Mouse (Mus musculus) limb, embryonic 14.5 days (tissue): Measurements from ENCODE around the gene Slc37a1. TPM values are rescaled to one million over a fixed set of nuclear protein-coding genes. Genes with fewer than 3 reads are reported as not detected.
A peak's percentile ranks its signal among the peaks of the same experiment; 100 is the strongest.

ENCODE experiments used
- ATAC-seq: fragments of 200-750 bp; cut with Nextera tagmentation; 2 replicates; pipeline ENCODE4 v1.8.0; 2017; ENCODE audit warnings: low read depth, moderate number of reproducible peaks, moderate TSS enrichment; ENCODE audit not compliant: low FRiP score
- DNase-seq: peaks from one replicate; pipeline ENCODE4 v3.0.0-alpha.2; 2015; ENCODE audit warnings: low spot score
- H3K27ac ChIP-seq: fragments of 300-500 bp; sonication (generic); replicated peaks from 2 replicates; pipeline ENCODE4 v1.5.1; 2014; ENCODE audit warnings: low read depth, mild to moderate bottlenecking, low read length, moderate library complexity, mixed read lengths
- H3K27me3 ChIP-seq: fragments of 300-500 bp; sonication (generic); 2 replicates; pipeline ENCODE4 v1.6.1; 2014; ENCODE audit warnings: low read length, mixed read lengths; ENCODE audit not compliant: control insufficient read depth, insufficient read depth
- H3K36me3 ChIP-seq: fragments of 300-500 bp; sonication (generic); 2 replicates; pipeline ENCODE4 v1.6.1; 2014; ENCODE audit warnings: mild to moderate bottlenecking, low read length, moderate library complexity, mixed read lengths; ENCODE audit not compliant: control insufficient read depth, insufficient read depth
- H3K4me1 ChIP-seq: fragments of 300-500 bp; sonication (generic); 2 replicates; pipeline ENCODE4 v1.6.1; 2014; ENCODE audit warnings: antibody characterized with exemption, low read length, mixed read lengths; ENCODE audit not compliant: control insufficient read depth, insufficient read depth
- H3K4me2 ChIP-seq: fragments of 300-500 bp; sonication (generic); replicated peaks from 2 replicates; pipeline ENCODE4 v1.6.1; 2014; ENCODE audit warnings: low read depth, mild to moderate bottlenecking, low read length, moderate library complexity; ENCODE audit not compliant: severe bottlenecking
- H3K4me3 ChIP-seq: fragments of 300-500 bp; sonication (generic); replicated peaks from 2 replicates; pipeline ENCODE4 v1.5.1; 2014; ENCODE audit warnings: low read length
- H3K9ac ChIP-seq: fragments of 300-500 bp; sonication (generic); 2 replicates; pipeline ENCODE4 v1.6.1; 2014; ENCODE audit warnings: mild to moderate bottlenecking, low read depth, low read length, moderate library complexity; ENCODE audit not compliant: severe bottlenecking
- H3K9me3 ChIP-seq: fragments of 300-500 bp; sonication (generic); 2 replicates; pipeline ENCODE4 v1.6.1; 2016; ENCODE audit warnings: low read length; ENCODE audit not compliant: control insufficient read depth
- POLR2A ChIP-seq: fragments of 200-500 bp; IDR thresholded peaks from 2 replicates; pipeline ENCODE4 v1.8.0; 2012; ENCODE audit warnings: inconsistent platforms, mild to moderate bottlenecking, moderate library complexity, borderline replicate concordance; ENCODE audit not compliant: insufficient read depth, insufficient read length; ENCODE audit errors: extremely low read depth
- WGBS: fragments of 180-500 bp; shearing (Covaris S2); extraction: QIAGEN DNeasy Blood & Tissue Kit; methylation state at CpG from one replicate; pipeline ENCODE4 v1.1.7; 2014; 5-methylcytosine and 5-hydroxymethylcytosine counted together
- polyA plus RNA-seq, 2 experiments: library from polyadenylated mRNA; depleted of rRNA in 1 of 2; stranded (reverse) in 1 of 2; unstranded in 1 of 2; fragments of >200 nt; fragmentation: Nextera tagmentation in 1 of 2; extraction: Ambion mirVana in 1 of 2; gene quantifications; 2 replicates each; pipeline versions ENCODE4 v1.2.1 to v1.2.3; 2012 to 2014

Slc37a1 gene
- polyA plus RNA-seq, 2 experiments, result 1.6 to 2.4 TPM

GRCm38 (mm10) chr17:31276922-31277918, 9.4 kb upstream of the Slc37a1 start, which contains the start of gene Rsph1:
Rsph1 (minus strand) TSS chr17:31277383.
- H3K4me3 ChIP-seq, result peak within 1 kb of the TSS; percentile 47
- DNase-seq (peak; percentile 88), ATAC-seq (peak; percentile 94)
- peak within 1 kb of the TSS; percentile 41 for H3K9ac ChIP-seq
- H3K4me1 ChIP-seq, result peaks cover 5% of the 10 kb centered on the region; the same call in 1 of the 2 replicates
- no peaks in the 10 kb centered on the region for H3K36me3 ChIP-seq
- no peaks in the 10 kb centered on the region for H3K27me3 ChIP-seq
- peak within 1 kb of the TSS; percentile 83 for H3K4me2 ChIP-seq
- no peak within 1 kb of the TSS for H3K27ac ChIP-seq
- H3K9me3 ChIP-seq, result no peaks in the 10 kb centered on the region
- WGBS, result 12% methylated on average over 40 of the region's 44 CpGs
- TF ChIP-seq POLR2A, result no peak

GRCm38 (mm10) chr17:31277931-31278330, 8.7 kb upstream of the Slc37a1 start:
- Histone ChIP-seq H3K27ac (no peak overlapping the region), H3K4me1 (peaks cover 5% of the 10 kb centered on the region; the same call in 1 of the 2 replicates), H3K4me3 (no peak overlapping the region), H3K9me3 (no peaks in the 10 kb centered on the region), H3K4me2 (no peak overlapping the region), H3K9ac (no peak overlapping the region), H3K36me3 (no peaks in the 10 kb centered on the region), H3K27me3 (no peaks in the 10 kb centered on the region)
- WGBS, result 81% methylated on average over 4 of the region's 4 CpGs
- ATAC-seq (no peak), DNase-seq (no peak)
- TF ChIP-seq POLR2A, result no peak

- no peak for TF ChIP-seq POLR2A
- H3K9ac ChIP-seq, result no peak overlapping the region
- H3K27me3 ChIP-seq, result no peaks in the 10 kb centered on the region
- H3K36me3 ChIP-seq, result no peaks in the 10 kb centered on the region
- no peak overlapping the region for H3K4me3 ChIP-seq
- DNase-seq (no peak), ATAC-seq (no peak)
- no peak overlapping the region for H3K27ac ChIP-seq
- H3K4me2 ChIP-seq, result no peak overlapping the region
- WGBS, result 75% methylated on average over 9 of the region's 9 CpGs
- H3K9me3 ChIP-seq, result no peaks in the 10 kb centered on the region
- peaks cover 5% of the 10 kb centered on the region; the same call in 1 of the 2 replicates for H3K4me1 ChIP-seq
These were observed 7.1 kb upstream of the Slc37a1 start for GRCm38 (mm10) chr17:31279541-31279940.

GRCm38 (mm10) chr17:31280269-31280668, 6.3 kb upstream of the Slc37a1 start:
- DNase-seq, result no peak
- no peak for TF ChIP-seq POLR2A
- WGBS, result 68% methylated on average over 6 of the region's 6 CpGs
- no peak overlapping the region for H3K27ac ChIP-seq
- no peaks in the 10 kb centered on the region for H3K27me3 ChIP-seq
- ATAC-seq, result no peak
- H3K4me2 ChIP-seq, result no peak overlapping the region
- no peaks in the 10 kb centered on the region for H3K36me3 ChIP-seq
- H3K9me3 ChIP-seq, result no peaks in the 10 kb centered on the region
- H3K4me1 ChIP-seq, result peaks cover 5% of the 10 kb centered on the region; the same call in 1 of the 2 replicates
- no peak overlapping the region for H3K4me3 ChIP-seq
- H3K9ac ChIP-seq, result no peak overlapping the region

GRCm38 (mm10) chr17:31281830-31282686, 4.5 kb upstream of the Slc37a1 start:
- Histone ChIP-seq H3K27ac (no peak overlapping the region), H3K27me3 (no peaks in the 10 kb centered on the region), H3K36me3 (no peaks in the 10 kb centered on the region), H3K9me3 (no peaks in the 10 kb centered on the region), H3K4me2 (no peak overlapping the region), H3K4me1 (no peaks in the 10 kb centered on the region), H3K9ac (no peak overlapping the region), H3K4me3 (no peak overlapping the region)
- no peak for TF ChIP-seq POLR2A
- no peak for ATAC-seq
- DNase-seq, result no peak
- WGBS, result 49% methylated on average over 19 of the region's 19 CpGs
